Mouse (Mus musculus): ENCODE measurements around the gene Gen1. TPM values are rescaled to one million over a fixed set of nuclear protein-coding genes. Genes with fewer than 3 reads are reported as not detected.

The Gen1 gene
- polyA plus RNA-seq (2015; fragmentation: Illumina TruSeq; extraction: RNeasy Lipid Tissue Mini Kit (QIAGEN cat#74804); ENCODE audit: insufficient read depth, low replicate concordance) = 6.1 TPM

DNA sequence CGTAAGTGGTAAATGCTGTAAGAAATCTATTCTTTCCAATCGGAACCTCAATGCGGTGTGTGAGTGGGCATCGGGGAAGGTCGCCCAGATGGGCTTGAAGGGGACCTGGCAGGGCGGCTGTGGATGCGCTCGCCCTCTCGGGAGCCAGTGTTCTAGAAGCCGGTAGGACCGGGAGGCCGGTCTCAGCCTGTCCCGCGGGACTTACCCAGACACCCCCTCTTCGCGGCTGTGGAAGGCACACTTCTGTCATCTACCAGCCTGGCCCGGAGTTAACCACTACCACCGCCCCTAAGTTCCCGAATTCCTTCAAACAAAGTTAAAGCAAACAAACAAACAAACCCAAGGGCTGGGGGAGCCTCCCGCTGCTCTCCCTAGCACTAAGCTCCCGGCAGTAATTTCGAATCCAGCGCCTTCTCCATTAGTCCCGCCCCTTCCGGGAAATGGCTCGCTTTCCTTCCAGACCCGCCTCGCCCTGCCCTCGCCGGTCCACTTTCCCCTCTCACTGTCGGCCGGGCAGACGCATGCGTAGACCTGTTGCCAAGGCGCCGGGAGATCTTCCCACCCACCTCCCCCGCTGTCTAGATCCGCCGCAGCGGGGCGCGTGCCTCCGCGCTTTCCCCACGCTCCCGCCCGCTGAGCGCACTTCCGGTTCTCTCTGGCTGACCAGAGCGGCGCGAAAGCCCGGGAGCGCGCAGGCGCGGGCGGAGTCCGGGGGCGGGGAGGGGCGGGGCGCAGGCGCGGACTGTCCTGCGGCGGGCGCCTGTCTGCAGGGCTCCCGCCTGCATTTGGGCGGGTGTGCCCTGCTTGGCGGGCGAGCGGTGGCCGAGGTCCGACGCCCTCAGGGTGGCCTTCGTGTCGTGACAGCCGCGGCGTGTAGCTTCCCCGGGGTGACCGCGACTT, at the start of gene Gen1, which contains the start of gene Smc6:
TSS of gene Gen1 (minus strand) at position 420 of the 900 bp plus-strand sequence.
TSS of gene Smc6 (plus strand) at position 505 of the 900 bp plus-strand sequence.

DNA sequence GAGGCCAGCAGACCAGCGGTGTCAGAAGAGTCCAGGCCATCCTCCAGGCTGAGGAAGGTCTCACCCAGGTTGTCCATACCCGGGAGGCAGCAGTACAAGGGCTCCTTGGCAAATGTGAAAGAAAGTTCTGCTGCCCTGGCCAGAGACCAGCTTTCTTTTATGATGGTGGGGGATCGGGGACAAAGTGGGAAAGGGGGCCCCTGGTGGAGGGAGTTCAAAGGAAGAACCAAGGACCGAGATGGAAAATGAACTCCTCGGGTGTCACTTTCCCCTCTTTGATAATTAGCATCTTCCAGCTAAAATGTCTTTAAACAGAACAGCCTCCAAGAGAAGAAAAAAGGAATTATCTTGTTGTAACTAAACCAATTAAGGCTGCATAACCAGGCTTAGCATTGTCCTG, 56.7 kb downstream of the Gen1 start, which contains the start of gene Msgn1:
TSS of gene Msgn1 (minus strand) at position 101 of the 400 bp plus-strand sequence.

Other genes starting within 250 kb of the Gen1 start
- gene Kcns3, start 114.7 kb downstream of the Gen1 start, polyA plus RNA-seq (2015; fragmentation: Illumina TruSeq; extraction: RNeasy Lipid Tissue Mini Kit (QIAGEN cat#74804); ENCODE audit: insufficient read depth, low replicate concordance) = 1.6 TPM
- gene Msgn1, start 56.8 kb downstream of the Gen1 start, polyA plus RNA-seq (2015; fragmentation: Illumina TruSeq; extraction: RNeasy Lipid Tissue Mini Kit (QIAGEN cat#74804); ENCODE audit: insufficient read depth, low replicate concordance) = not detected
- 97.4 TPM for gene Smc6, start 85 bp upstream of the Gen1 start, polyA plus RNA-seq (2015; fragmentation: Illumina TruSeq; extraction: RNeasy Lipid Tissue Mini Kit (QIAGEN cat#74804); ENCODE audit: insufficient read depth, low replicate concordance)
- not detected for gene Vsnl1, start 170.8 kb upstream of the Gen1 start, polyA plus RNA-seq (2015; fragmentation: Illumina TruSeq; extraction: RNeasy Lipid Tissue Mini Kit (QIAGEN cat#74804); ENCODE audit: insufficient read depth, low replicate concordance)
- gene Rad51ap2, start 190.3 kb upstream of the Gen1 start, polyA plus RNA-seq (2015; fragmentation: Illumina TruSeq; extraction: RNeasy Lipid Tissue Mini Kit (QIAGEN cat#74804); ENCODE audit: insufficient read depth, low replicate concordance) = not detected